Mouse (Mus musculus) thymus, postnatal 0 days (tissue): ENCODE measurements at regions not wholly inside any gene's neighbourhood (a gene's known extent, or its start where the extent isn't known, plus 50 kb on each side); places are given as distances from the start of the nearest gene placed in this dataset.
"Not testable (repeated sequence)": the region's sequence is repeated elsewhere in the genome, so short reads cannot be mapped to it uniquely, and the experiment has no call there.

Experiments
- DNase-seq: peaks from one replicate; pipeline ENCODE4 v3.0.0-alpha.2; 2015; ENCODE audit warnings: low spot score

- no peak for DNase-seq
Measured at GRCm38 (mm10) chr10:118989812-118990211, 119.8 kb upstream of the Dyrk2 start.

- no peak for DNase-seq
Measured at GRCm38 (mm10) chr10:118988249-118988648, 118.2 kb upstream of the Dyrk2 start.

- DNase-seq, result no peak
Measured at GRCm38 (mm10) chr10:118984580-118984979, 114.6 kb upstream of the Dyrk2 start.

- DNase-seq, result no peak
Measured at GRCm38 (mm10) chr10:118981446-118981845, 111.4 kb upstream of the Dyrk2 start.

- DNase-seq, result peak; percentile 84
Measured at GRCm38 (mm10) chr10:118979339-118979738, 109.3 kb upstream of the Dyrk2 start.

GRCm38 (mm10) chr10:118978181-118978743 is 108.3 kb upstream of the Dyrk2 start:
- DNase-seq, result peak; percentile 74

GRCm38 (mm10) chr10:118976447-118976846 is 106.4 kb upstream of the Dyrk2 start:
- peak; percentile 15 for DNase-seq

GRCm38 (mm10) chr10:118975772-118976171 is 105.8 kb upstream of the Dyrk2 start:
- no peak for DNase-seq

GRCm38 (mm10) chr10:118973324-118973723 is 103.3 kb upstream of the Dyrk2 start:
- DNase-seq, result no peak

GRCm38 (mm10) chr10:118972626-118973025 is 102.6 kb upstream of the Dyrk2 start:
- DNase-seq, result no peak

GRCm38 (mm10) chr10:118970457-118971175 is 100.6 kb upstream of the Dyrk2 start:
- no peak for DNase-seq

- no peak for DNase-seq
Measured at GRCm38 (mm10) chr10:118961713-118962181, 91.7 kb upstream of the Dyrk2 start.

- DNase-seq, result no peak
Measured at GRCm38 (mm10) chr10:118960076-118960475, 90.1 kb upstream of the Dyrk2 start.

- DNase-seq, result no peak
Measured at GRCm38 (mm10) chr10:118959623-118960022, 89.6 kb upstream of the Dyrk2 start.

GRCm38 (mm10) chr10:118956352-118956751 is 86.3 kb upstream of the Dyrk2 start:
- no peak for DNase-seq

GRCm38 (mm10) chr10:118953440-118953839 is 83.4 kb upstream of the Dyrk2 start:
- no peak for DNase-seq

- peak; percentile 33 for DNase-seq
Measured at GRCm38 (mm10) chr10:118952756-118953155, 82.7 kb upstream of the Dyrk2 start.

GRCm38 (mm10) chr10:118947724-118948123 is 77.7 kb upstream of the Dyrk2 start:
- DNase-seq, result no peak

GRCm38 (mm10) chr10:118947016-118947674 is 77.1 kb upstream of the Dyrk2 start:
- no peak for DNase-seq

- no peak for DNase-seq
Measured at GRCm38 (mm10) chr10:118927316-118927715, 57.3 kb upstream of the Dyrk2 start.

GRCm38 (mm10) chr10:118923473-118924185 is 53.6 kb upstream of the Dyrk2 start:
- DNase-seq, result no peak

- DNase-seq, result not testable (repeated sequence)
Measured at GRCm38 (mm10) chr10:118922120-118922519, 52.1 kb upstream of the Dyrk2 start.
